Mouse (Mus musculus): Measurements from ENCODE around the gene Ltbp4. TPM values are rescaled to one million over a fixed set of nuclear protein-coding genes. Genes with fewer than 3 reads are reported as not detected.
A peak's percentile ranks its signal among the peaks of the same experiment; 100 is the strongest.

The Ltbp4 gene
- polyA plus RNA-seq, 1 experiment from 2014 or later = 10.3 TPM

DNA sequence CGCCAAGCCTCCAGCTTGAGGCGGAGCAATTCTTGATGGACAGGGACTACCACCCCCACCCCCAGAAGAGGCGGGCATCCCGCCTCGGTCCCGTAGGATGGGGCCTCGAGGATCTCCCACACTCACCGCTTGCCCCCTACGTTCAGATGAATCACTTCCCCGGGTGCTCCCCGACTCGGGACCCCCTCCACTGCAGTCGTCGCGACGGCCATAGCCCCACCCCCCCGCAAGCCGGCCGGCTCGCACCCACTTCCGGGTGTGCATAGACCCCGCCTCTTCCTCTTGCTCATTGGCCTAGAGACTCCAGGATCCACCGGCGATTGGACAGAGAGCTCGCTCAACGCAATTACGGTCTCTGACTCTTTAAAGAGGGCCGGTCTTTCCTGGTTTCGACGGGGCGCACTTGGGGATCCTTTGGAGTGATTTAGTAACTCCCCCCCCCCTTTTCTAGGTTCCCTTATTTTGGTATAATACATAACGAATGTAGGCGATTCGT is 18.3 kb upstream of the Ltbp4 start, which contains the start of gene Shkbp1:
Shkbp1 (minus strand) TSS at position 275 of the 496 bp plus-strand sequence.
- DNase-seq (ENCODE audit: low read depth, low spot score) = no peak
- peak; percentile 89 for ATAC-seq
- in situ Hi-C loops (cut with MboI; ENCODE audit: low pct_unique_long_range_greater_than_20kb) = no loop called here
- no peak for TF ChIP-seq CTCF (IDR thresholded peaks at IDR 0.05)
- POLR2A ChIA-PET = interaction anchor here (1.0 kb wide), 1 partner anchor 25 kb away, joined by 4 read pairs; no protein-coding TSS in a partner anchor
- CTCF ChIA-PET = interaction anchor here (0.6 to 1.0 kb wide), 2 partner anchors 15 to 24 kb away, joined by 3 to 4 read pairs; no protein-coding TSS in a partner anchor
- no peaks in the 10 kb centered on the region for H3K27me3 ChIP-seq

DNA sequence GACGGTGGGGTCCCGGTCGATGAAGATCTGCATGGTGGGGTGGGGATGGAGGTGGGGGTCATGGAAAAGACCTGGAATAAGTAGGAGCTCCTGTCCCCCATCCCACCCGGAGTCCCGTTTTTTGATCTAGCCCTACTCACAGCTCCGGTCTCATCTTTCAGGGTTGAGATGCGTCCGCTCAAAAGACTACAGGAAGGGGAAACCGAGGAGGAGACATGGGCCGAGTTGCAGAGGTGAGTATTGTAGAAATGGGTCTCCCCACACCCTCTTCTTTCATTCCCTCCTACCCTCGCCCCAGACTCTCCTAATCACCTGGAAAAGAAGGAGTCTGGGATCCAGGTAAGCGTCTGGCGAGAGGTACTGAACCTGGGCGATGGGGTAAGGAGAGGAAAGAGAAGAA is 17.8 kb upstream of the Ltbp4 start:
- no peaks in the 10 kb centered on the region for H3K27me3 ChIP-seq
- in situ Hi-C loops (cut with MboI; ENCODE audit: low pct_unique_long_range_greater_than_20kb) = no loop called here
- TF ChIP-seq CTCF (IDR thresholded peaks at IDR 0.05) = no peak
- CTCF ChIA-PET = interaction anchor here (0.6 to 1.0 kb wide), 2 partner anchors 14 to 23 kb away, joined by 3 to 4 read pairs; no protein-coding TSS in a partner anchor
- POLR2A ChIA-PET = interaction anchor here (1.0 kb wide), 1 partner anchor 24 kb away, joined by 4 read pairs; no protein-coding TSS in a partner anchor
- ATAC-seq = no peak
- DNase-seq (ENCODE audit: low read depth, low spot score) = no peak

- in situ Hi-C loops (cut with MboI; ENCODE audit: low pct_unique_long_range_greater_than_20kb) = no loop called here
- DNase-seq (ENCODE audit: low read depth, low spot score) = no peak
- no peaks in the 10 kb centered on the region for H3K27me3 ChIP-seq
- POLR2A ChIA-PET = no interaction called here
- ATAC-seq = no peak
- TF ChIP-seq CTCF (IDR thresholded peaks at IDR 0.05) = no peak
- CTCF ChIA-PET = interaction anchor here (1.1 kb wide), 1 partner anchor 22 kb away, joined by 3 read pairs; no protein-coding TSS in a partner anchor
These were observed 17.3 kb upstream of the Ltbp4 start for GRCm38 (mm10) chr7:27354783-27355182.

DNA sequence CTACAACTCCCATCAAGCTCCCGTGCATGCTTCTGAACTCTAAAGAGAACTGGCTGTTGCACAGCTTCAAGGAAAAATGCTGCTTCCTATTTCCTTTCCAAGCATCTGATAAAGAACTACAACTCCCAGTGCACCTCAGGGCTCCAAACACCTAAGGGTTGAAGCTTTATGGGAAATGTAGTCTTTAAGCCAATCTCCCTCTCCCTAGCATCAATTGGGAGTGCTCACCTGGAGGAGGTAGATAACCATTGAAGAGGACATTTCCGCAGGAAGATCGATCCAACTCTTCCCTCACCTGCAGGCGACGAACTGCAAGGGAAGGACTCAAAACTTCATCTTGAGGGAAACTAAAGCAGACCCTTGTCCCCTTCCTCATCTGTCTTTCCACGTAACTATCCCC is 16.7 kb upstream of the Ltbp4 start:
- POLR2A ChIA-PET = no interaction called here
- CTCF ChIA-PET = interaction anchor here (1.1 to 1.3 kb wide), 2 partner anchors 22 to 31 kb away, joined by 3 to 4 read pairs; no protein-coding TSS in a partner anchor
- no peak for DNase-seq (ENCODE audit: low read depth, low spot score)
- TF ChIP-seq CTCF (IDR thresholded peaks at IDR 0.05) = no peak
- in situ Hi-C loops (cut with MboI; ENCODE audit: low pct_unique_long_range_greater_than_20kb) = no loop called here
- ATAC-seq = no peak
- no peaks in the 10 kb centered on the region for H3K27me3 ChIP-seq

- ChIA-PET CTCF (no interaction called here), POLR2A (no interaction called here)
- in situ Hi-C loops (cut with MboI; ENCODE audit: low pct_unique_long_range_greater_than_20kb) = loop anchor here (10.0 kb wide), 1 partner anchor 49 kb away; no protein-coding TSS in a partner anchor
- DNase-seq (ENCODE audit: low read depth, low spot score) (no peak), ATAC-seq (no peak)
- H3K27me3 ChIP-seq = no peaks in the 10 kb centered on the region
- no peak for TF ChIP-seq CTCF (IDR thresholded peaks at IDR 0.05)
These were observed 8.0 kb upstream of the Ltbp4 start for GRCm38 (mm10) chr7:27345444-27345843.

- ATAC-seq (no peak), DNase-seq (ENCODE audit: low read depth, low spot score) (no peak)
- H3K27me3 ChIP-seq = peaks cover 6% of the 10 kb centered on the region
- ChIA-PET CTCF (interaction anchor here (1.3 kb wide), 1 partner anchor 67 kb away, joined by 3 read pairs; no protein-coding TSS in a partner anchor), POLR2A (interaction anchor here (0.9 kb wide), 1 partner anchor 10 kb away, joined by 3 read pairs; no protein-coding TSS in a partner anchor)
- in situ Hi-C loops (cut with MboI; ENCODE audit: low pct_unique_long_range_greater_than_20kb) = loop anchor here (10.0 kb wide), 1 partner anchor 52 kb away; no protein-coding TSS in a partner anchor
- TF ChIP-seq CTCF (IDR thresholded peaks at IDR 0.05) = no peak
These were observed 5.1 kb upstream of the Ltbp4 start for GRCm38 (mm10) chr7:27342595-27342994.

DNA sequence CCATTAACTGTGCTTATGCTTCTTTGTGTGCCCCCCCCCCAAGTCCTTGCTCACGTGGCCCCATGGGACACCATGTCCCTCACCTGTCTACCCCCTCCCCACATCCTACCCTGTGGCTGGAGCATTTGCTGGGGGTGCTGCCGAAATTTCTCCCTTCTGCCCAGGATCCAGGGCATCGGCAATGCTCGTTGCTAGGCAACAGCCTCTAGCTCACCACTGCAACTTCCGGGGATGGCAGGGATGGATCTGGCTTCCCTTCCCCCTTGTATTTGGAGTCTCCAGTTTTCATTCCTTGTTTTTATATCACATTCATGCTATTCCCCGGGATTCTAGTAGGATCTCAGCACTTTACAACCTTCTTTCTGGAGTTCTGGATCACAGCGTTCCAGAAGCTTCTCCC is 2.0 kb upstream of the Ltbp4 start:
- no peak for ATAC-seq
- peaks cover 20% of the 10 kb centered on the region for H3K27me3 ChIP-seq
- ChIA-PET CTCF (no interaction called here), POLR2A (no interaction called here)
- in situ Hi-C loops (cut with MboI; ENCODE audit: low pct_unique_long_range_greater_than_20kb) = no loop called here
- no peak for TF ChIP-seq CTCF (IDR thresholded peaks at IDR 0.05)
- no peak for DNase-seq (ENCODE audit: low read depth, low spot score)

- POLR2A ChIA-PET = no interaction called here
- no peak for TF ChIP-seq CTCF (IDR thresholded peaks at IDR 0.05)
- DNase-seq (ENCODE audit: low read depth, low spot score) = no peak
- peaks cover 20% of the 10 kb centered on the region for H3K27me3 ChIP-seq
- CTCF ChIA-PET = no interaction called here
- in situ Hi-C loops (cut with MboI; ENCODE audit: low pct_unique_long_range_greater_than_20kb) = no loop called here
- ATAC-seq = no peak
These were observed 1.6 kb upstream of the Ltbp4 start for GRCm38 (mm10) chr7:27339114-27339513.

DNA sequence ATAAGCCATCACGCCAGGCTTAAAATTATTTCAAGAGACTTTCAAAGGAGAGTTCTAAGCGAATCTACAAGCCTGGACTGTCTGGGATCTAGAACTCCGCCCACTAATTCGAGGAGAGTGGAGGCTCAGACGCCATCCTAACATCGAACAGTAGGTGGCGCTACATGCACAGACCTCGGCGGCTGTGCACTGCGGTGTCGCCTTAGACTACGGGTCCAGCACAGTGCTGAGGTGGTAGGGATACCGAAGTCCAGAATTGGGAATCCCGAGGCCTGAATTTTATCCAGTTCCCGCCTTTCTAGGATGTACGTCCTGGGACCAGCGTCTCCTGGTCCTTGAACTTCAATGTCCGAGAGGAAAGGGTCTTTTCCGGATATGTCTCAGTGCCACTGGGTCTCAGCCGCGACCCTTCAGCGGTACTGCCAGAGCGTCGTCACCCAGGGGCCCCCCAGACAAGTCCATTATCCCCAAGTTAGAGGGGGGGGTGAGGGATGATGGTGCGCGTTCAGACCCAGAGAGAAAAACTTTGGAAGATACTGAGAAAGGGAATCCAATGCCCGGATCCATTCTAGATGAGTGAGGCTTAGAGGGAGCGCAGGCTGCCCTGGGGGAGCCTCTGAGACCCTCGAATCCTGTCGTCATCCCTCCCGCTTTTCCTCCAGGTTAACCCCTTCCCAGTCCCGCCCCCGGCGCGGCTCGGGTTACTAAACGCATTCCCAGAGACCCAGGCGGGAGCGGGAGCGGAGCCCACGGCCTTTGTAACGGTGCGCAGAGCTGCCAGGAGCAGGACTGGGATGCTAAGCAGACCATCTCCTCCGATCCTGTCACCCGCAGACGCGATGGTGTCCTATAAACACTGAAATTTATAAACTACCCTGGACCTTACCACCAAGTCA is 1.3 kb downstream of the Ltbp4 start:
- TF ChIP-seq CTCF (IDR thresholded peaks at IDR 0.05) = no peak
- CTCF ChIA-PET = interaction anchor here (0.6 kb wide), 1 partner anchor 16 kb away, joined by 3 read pairs; no protein-coding TSS in a partner anchor
- in situ Hi-C loops (cut with MboI; ENCODE audit: low pct_unique_long_range_greater_than_20kb) = no loop called here
- ATAC-seq (peak; percentile 73), DNase-seq (ENCODE audit: low read depth, low spot score) (no peak)
- POLR2A ChIA-PET = interaction anchor here (0.6 kb wide), 1 partner anchor 133 kb away, joined by 6 read pairs; no protein-coding TSS in a partner anchor
- peaks cover 20% of the 10 kb centered on the region for H3K27me3 ChIP-seq

GRCm38 (mm10) chr7:27335011-27335720 is 2.3 kb downstream of the Ltbp4 start:
- ATAC-seq = no peak
- peaks cover 20% of the 10 kb centered on the region for H3K27me3 ChIP-seq
- TF ChIP-seq CTCF (IDR thresholded peaks at IDR 0.05) = no peak
- POLR2A ChIA-PET = interaction anchor here (0.6 kb wide), 1 partner anchor 134 kb away, joined by 6 read pairs; no protein-coding TSS in a partner anchor
- DNase-seq (ENCODE audit: low read depth, low spot score) = no peak
- CTCF ChIA-PET = interaction anchor here (0.6 to 0.9 kb wide), 2 partner anchors 17 to 39 kb away, joined by 3 read pairs; no protein-coding TSS in a partner anchor
- in situ Hi-C loops (cut with MboI; ENCODE audit: low pct_unique_long_range_greater_than_20kb) = no loop called here
